Mouse (Mus musculus): ENCODE results near the gene Krr1. TPM values are rescaled to one million over a fixed set of nuclear protein-coding genes. Genes with fewer than 3 reads are reported as not detected.
A peak's percentile ranks its signal among the peaks of the same experiment; 100 is the strongest.

Gene Krr1
- total and polyA plus RNA-seq, 3 experiments = 66.3 to 84.9 (median 67.2) TPM

- Histone ChIP-seq H3K4me3 (ENCODE audit: control insufficient read depth in 1 of 2, insufficient read depth in 1 of 2, low read depth in 2 of 2, low read length in 2 of 2) (peak overlapping the region; percentile 13 to 26; a peak in 2 of 4 replicates), H3K9ac (ENCODE audit: control insufficient read depth, low read depth, low read length, poor library complexity, severe bottlenecking) (peak overlapping the region; percentile 28; the same call in 1 of the 2 replicates), H3K27ac (ENCODE audit: control insufficient read depth, low read depth, low read length) (no peak overlapping the region), H3K79me2 (ENCODE audit: control insufficient read depth, insufficient read depth, low read length, poor library complexity) (no peaks in the 10 kb centered on the region), H3K36me3 (ENCODE audit: control insufficient read depth in 1 of 2, insufficient read depth in 2 of 2, low read length in 2 of 2) (peaks cover 0 to 9% of the 10 kb centered on the region in 2 experiments; a peak in 2 of 4 replicates), H3K27me3 (ENCODE audit: control insufficient read depth in 1 of 2, insufficient read depth in 2 of 2, low read length in 2 of 2) (0 out of 4 replicates have a peak, but pooled peaks cover 0 to 2% of the 10 kb centered on the region in 2 experiments), H3K9me3 (replicated peaks; ENCODE audit: insufficient read depth, low read length) (no peaks in the 10 kb centered on the region), H3K4me1 (ENCODE audit: control insufficient read depth in 1 of 2, insufficient read depth in 2 of 2, low read length in 2 of 2) (peaks cover 9 to 10% of the 10 kb centered on the region in 2 experiments)
- peak; percentile 84 for DNase-seq (ENCODE audit: low read depth, low spot score)
- TF ChIP-seq SIN3A (IDR thresholded peaks at IDR 0.05; ENCODE audit: low read length) = peak; percentile 27; the same call in 1 of the 2 replicates
- no peak for TF ChIP-seq MEF2A (IDR thresholded peaks at IDR 0.05; ENCODE audit: extremely low read depth, insufficient replicate concordance, low read depth, low read length, poor library complexity, severe bottlenecking)
- TF ChIP-seq EP300 (IDR thresholded peaks at IDR 0.05; ENCODE audit: low read depth in 1 of 2, low read length in 2 of 2) = no peak
- TF ChIP-seq RAD21 (IDR thresholded peaks at IDR 0.05; ENCODE audit: low read depth, low read length) = peak; percentile 92
- TF ChIP-seq MXI1 (IDR thresholded peaks at IDR 0.05; ENCODE audit: low read depth, low read length) = no peak
- TF ChIP-seq CTCF (IDR thresholded peaks at IDR 0.05 in 2 of 3, conservative IDR thresholded peaks at IDR 0.05 in 1 of 3; ENCODE audit: control insufficient read depth in 1 of 3, insufficient read depth in 1 of 3, low read depth in 2 of 3, low read length in 3 of 3, poor library complexity in 1 of 3, severe bottlenecking in 1 of 3) = peak; percentile 49 to 83 (median 55)
- TF ChIP-seq TCF12 (IDR thresholded peaks at IDR 0.05; ENCODE audit: low read depth, low read length) = no peak
- TF ChIP-seq ZC3H11A (IDR thresholded peaks at IDR 0.05; ENCODE audit: low read depth, low read length) = peak; percentile 80
- TF ChIP-seq USF2 (IDR thresholded peaks at IDR 0.05; ENCODE audit: borderline replicate concordance in 1 of 2, insufficient read depth in 1 of 2, low read depth in 1 of 2, low read length in 2 of 2) = no peak
- TF ChIP-seq ZKSCAN1 (IDR thresholded peaks at IDR 0.05; ENCODE audit: low read depth, low read length) = no peak
- TF ChIP-seq SMC3 (IDR thresholded peaks at IDR 0.05; ENCODE audit: low read depth, low read length) = peak; percentile 82
- TF ChIP-seq POLR2AphosphoS5 (IDR thresholded peaks at IDR 0.05; ENCODE audit: borderline replicate concordance, low read depth, low read length) = no peak
- no peak for TF ChIP-seq MYC (IDR thresholded peaks at IDR 0.05; ENCODE audit: low read depth, low read length)
Observed at GRCm38 (mm10) chr10:111925489-111925860, 47.0 kb upstream of the Krr1 start.

- Histone ChIP-seq H3K4me3 (ENCODE audit: control insufficient read depth in 1 of 2, insufficient read depth in 1 of 2, low read depth in 2 of 2, low read length in 2 of 2) (no peak overlapping the region), H3K36me3 (ENCODE audit: control insufficient read depth in 1 of 2, insufficient read depth in 2 of 2, low read length in 2 of 2) (no peaks in the 10 kb centered on the region; a peak in 1 of 4 replicates), H3K4me1 (ENCODE audit: control insufficient read depth in 1 of 2, insufficient read depth in 2 of 2, low read length in 2 of 2) (no peaks in the 10 kb centered on the region), H3K27me3 (ENCODE audit: control insufficient read depth in 1 of 2, insufficient read depth in 2 of 2, low read length in 2 of 2) (peaks cover 0 to 3% of the 10 kb centered on the region in 2 experiments), H3K27ac (ENCODE audit: control insufficient read depth, low read depth, low read length) (no peak overlapping the region), H3K9me3 (replicated peaks; ENCODE audit: insufficient read depth, low read length) (no peaks in the 10 kb centered on the region), H3K9ac (ENCODE audit: control insufficient read depth, low read depth, low read length, poor library complexity, severe bottlenecking) (no peak overlapping the region), H3K79me2 (ENCODE audit: control insufficient read depth, insufficient read depth, low read length, poor library complexity) (no peaks in the 10 kb centered on the region)
- no peak for TF ChIP-seq RAD21 (IDR thresholded peaks at IDR 0.05; ENCODE audit: low read depth, low read length)
- no peak for DNase-seq (ENCODE audit: low read depth, low spot score)
Observed at GRCm38 (mm10) chr10:111932621-111933345, 39.7 kb upstream of the Krr1 start.
